ENCODE assay signal across 16 mouse cellular contexts in the genomic region with DNA sequence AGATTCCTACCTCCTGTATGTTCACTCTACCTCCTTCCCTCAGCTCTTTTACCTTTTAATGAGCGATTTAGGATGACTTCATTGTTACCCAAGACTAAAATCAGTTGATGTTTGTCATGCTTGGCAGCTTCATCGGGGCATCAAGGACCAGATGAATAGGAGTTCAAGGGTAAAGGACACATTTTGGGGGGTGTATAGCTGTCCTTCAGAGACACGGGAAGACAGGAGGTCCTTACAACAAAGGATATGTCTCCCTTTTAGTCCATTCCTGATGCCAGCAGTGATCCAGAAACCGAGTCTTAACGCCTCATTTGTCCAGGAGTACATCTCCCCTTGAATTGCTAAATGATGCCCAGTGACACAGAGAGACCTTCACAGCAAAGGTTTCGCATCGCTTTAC.
"Had no signal": no experiment of that assay in that cellular context is flagged by ENCODE, and none has a peak within 500 bp of the region (broad histone marks: within the 10 kb centered on the region; RNA-seq: fewer than 3 reads in every experiment).

No protein-coding gene starts in this region.

- H3K9me3 ChIP-seq: neural tube, embryonic 13.5 days; neural tube, embryonic 15.5 days; stomach, embryonic 15.5 days had no signal

- H3K36me3 ChIP-seq: neural tube, embryonic 13.5 days; neural tube, embryonic 15.5 days; stomach, embryonic 15.5 days had no signal

- H3K9ac ChIP-seq: neural tube, embryonic 13.5 days; neural tube, embryonic 15.5 days; stomach, embryonic 15.5 days had no signal

- H3K4me1 ChIP-seq: stomach, embryonic 15.5 days had no signal

- H3K4me2 ChIP-seq: neural tube, embryonic 13.5 days; neural tube, embryonic 15.5 days; stomach, embryonic 15.5 days had no signal

- H3K27me3 ChIP-seq: neural tube, embryonic 13.5 days; neural tube, embryonic 15.5 days; stomach, embryonic 15.5 days had no signal

- H3K4me3 ChIP-seq: neural tube, embryonic 13.5 days; neural tube, embryonic 15.5 days; stomach, embryonic 15.5 days had no signal

- DNase-seq: retina, postnatal 1 day; right cerebral cortex, adult 18-20 months; right cerebral cortex, postnatal 14 days; right cerebral cortex, postnatal 25 days; right cerebral cortex, postnatal 4 days; spleen, adult 18-20 months; thymus, adult 18-20 months; thymus, adult 2 months; thymus, postnatal 14 days; thymus, postnatal 25 days; thymus, postnatal 36 days; thymus, postnatal 4 days had no signal

- H3K27ac ChIP-seq: neural tube, embryonic 13.5 days; neural tube, embryonic 15.5 days; stomach, embryonic 15.5 days; stomach, postnatal 0 days had no signal
